Comparison of ENCODE assay signal across 12 mouse cellular contexts in the genomic region with DNA sequence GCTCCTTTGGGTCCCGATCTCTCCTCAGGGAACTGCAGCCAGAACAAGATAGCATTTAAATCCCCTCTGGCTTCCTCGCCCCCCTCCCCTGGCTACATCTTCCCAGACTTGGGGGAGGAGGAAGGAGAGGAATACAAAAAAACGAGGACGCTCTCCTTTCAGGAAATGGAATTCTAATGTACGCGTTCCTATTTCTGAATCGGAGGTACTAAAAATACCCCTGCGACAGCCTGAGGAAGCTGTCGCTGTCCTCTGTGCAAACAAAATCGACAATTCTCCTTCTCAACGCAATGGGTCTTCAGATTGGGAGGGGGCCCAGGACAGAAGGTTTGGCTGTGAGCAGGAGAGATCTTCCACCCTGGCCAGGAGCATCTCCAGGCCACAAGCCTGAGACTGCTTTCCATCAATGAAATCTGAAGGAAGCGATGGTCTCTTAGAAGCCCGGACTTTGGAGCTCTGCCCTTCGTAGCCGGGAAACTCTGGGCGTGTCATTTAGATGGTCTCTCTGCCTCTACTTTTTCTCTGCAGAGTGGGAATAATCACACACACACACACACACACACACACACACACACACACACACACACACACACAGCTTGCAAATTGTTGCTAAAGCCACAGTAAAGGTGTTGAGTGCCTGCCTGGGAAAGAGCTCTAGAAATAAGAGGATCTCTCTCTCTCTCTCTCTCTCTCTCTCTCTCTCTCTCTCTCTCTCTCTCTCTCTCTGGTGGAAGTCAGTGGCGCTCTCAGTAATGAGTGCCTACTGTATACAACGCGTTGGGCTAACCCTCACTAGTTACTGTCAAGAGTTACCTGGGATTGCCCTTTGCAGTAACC. TPM values are rescaled to one million over a fixed set of nuclear protein-coding genes. Genes with fewer than 3 reads are reported as not detected.
DNase-seq lines count a peak whose midpoint lies in the region; ATAC-seq lines count a peak whose summit lies in the region.
"Had no signal": no experiment of that assay in that cellular context is flagged by ENCODE, and none has a peak within 500 bp of the region (broad histone marks: within the 10 kb centered on the region; RNA-seq: fewer than 3 reads in every experiment).

No protein-coding gene starts in this region.

- peak; percentile 10 to 33 for DNase-seq in cerebellum, postnatal 10 days
- DNase-seq in cerebellum, postnatal 36 days: no peak
- DNase-seq in kidney, postnatal 25 days: no peak
- peak; percentile 60 for DNase-seq in brain, adult 2 months (ENCODE audit: low read depth, low spot score)
- DNase-seq in urinary bladder, postnatal 36 days (ENCODE audit: low spot score in 2 of 2): no peak
- no peak for DNase-seq in ovary, postnatal 10 days (ENCODE audit: low spot score)
- DNase-seq: kidney, adult 8-10 months; left cerebral cortex, postnatal 4 days; lung, postnatal 4 days had no signal

- no peak overlapping the region for H3K4me2 ChIP-seq in kidney, embryonic 14.5 days (replicated peaks; ENCODE audit: low read depth, low read length)
- H3K4me2 ChIP-seq in intestine, embryonic 16.5 days (ENCODE audit: low read depth, low read length): no peak overlapping the region

- H3K9me3 ChIP-seq in kidney, embryonic 14.5 days (ENCODE audit: control insufficient read depth, low read length): no peaks in the 10 kb centered on the region
- H3K9me3 ChIP-seq in intestine, embryonic 16.5 days (ENCODE audit: control insufficient read depth, low read length): no peaks in the 10 kb centered on the region
- H3K9me3 ChIP-seq: stomach, embryonic 15.5 days had no signal

- H3K36me3 ChIP-seq in kidney, embryonic 14.5 days (ENCODE audit: control insufficient read depth, insufficient read depth, low read length): no peaks in the 10 kb centered on the region
- no peaks in the 10 kb centered on the region for H3K36me3 ChIP-seq in intestine, embryonic 16.5 days (ENCODE audit: control insufficient read depth, insufficient read depth, low read length)
- H3K36me3 ChIP-seq: stomach, embryonic 15.5 days had no signal

- H3K4me3 ChIP-seq in kidney, embryonic 14.5 days (ENCODE audit: low read length): 0 out of 2 replicates have a peak overlapping the region, but pooled peaks have one; percentile 2
- H3K4me3 ChIP-seq in intestine, embryonic 16.5 days (ENCODE audit: low read length): peak overlapping the region; percentile 11; the same call in 1 of the 2 replicates

- no peak overlapping the region for H3K9ac ChIP-seq in kidney, embryonic 14.5 days (ENCODE audit: low read depth, low read length)
- H3K9ac ChIP-seq in intestine, embryonic 16.5 days (ENCODE audit: low read depth, low read length): no peak overlapping the region
- H3K9ac ChIP-seq: stomach, embryonic 15.5 days had no signal

- peaks cover 10% of the 10 kb centered on the region for H3K4me1 ChIP-seq in kidney, embryonic 14.5 days (ENCODE audit: control insufficient read depth, insufficient read depth, low read length)
- peaks cover 3% of the 10 kb centered on the region; the same call in 1 of the 2 replicates for H3K4me1 ChIP-seq in intestine, embryonic 16.5 days (ENCODE audit: control insufficient read depth, insufficient read depth, low read length)

- WGBS in kidney, embryonic 14.5 days: under 1% methylated on average over 19 of the region's 19 CpGs
- under 1% methylated on average over 19 of the region's 19 CpGs for WGBS in intestine, embryonic 16.5 days

- peaks cover 94% of the 10 kb centered on the region for H3K27me3 ChIP-seq in kidney, embryonic 14.5 days (ENCODE audit: control insufficient read depth, insufficient read depth, low read length)
- H3K27me3 ChIP-seq in intestine, embryonic 16.5 days (replicated peaks; ENCODE audit: control insufficient read depth, insufficient read depth, low read length): peaks cover 87% of the 10 kb centered on the region

- ATAC-seq in kidney, embryonic 14.5 days (ENCODE audit: low FRiP score, low TSS enrichment): no peak
- ATAC-seq in intestine, embryonic 16.5 days: no peak

- H3K27ac ChIP-seq in kidney, embryonic 14.5 days (ENCODE audit: low read depth, low read length): no peak overlapping the region
- no peak overlapping the region for H3K27ac ChIP-seq in intestine, embryonic 16.5 days (ENCODE audit: low read length)
- H3K27ac ChIP-seq: stomach, embryonic 15.5 days had no signal

RNA-seq across cellular contexts. Expression of a gene that starts 7.5 kb away (rescaled TPM):
- not detected in 2 replicates for polyA plus RNA-seq in kidney, embryonic 14.5 days (2014; fragmentation: Nextera tagmentation; extraction: Ambion mirVana)
- not detected in 2 replicates for polyA plus RNA-seq in intestine, embryonic 16.5 days (2015; fragmentation: Nextera tagmentation; extraction: Ambion mirVana)
- polyA plus RNA-seq: stomach, embryonic 15.5 days had no signal

RNA-seq across cellular contexts. Expression of a gene that starts 56.5 kb away (rescaled TPM):
- 41.6 and 47.4 TPM in 2 replicates for polyA plus RNA-seq in kidney, embryonic 14.5 days (2014; fragmentation: Nextera tagmentation; extraction: Ambion mirVana)
- polyA plus RNA-seq in intestine, embryonic 16.5 days (2015; fragmentation: Nextera tagmentation; extraction: Ambion mirVana): 46.1 and 53.1 TPM in 2 replicates

RNA-seq across cellular contexts. Expression of a gene that starts 56.7 kb away (rescaled TPM):
- 0.21 TPM in 1 of 2 replicates, not detected in the other for polyA plus RNA-seq in kidney, embryonic 14.5 days (2014; fragmentation: Nextera tagmentation; extraction: Ambion mirVana)
- polyA plus RNA-seq in intestine, embryonic 16.5 days (2015; fragmentation: Nextera tagmentation; extraction: Ambion mirVana): 0.21 and 0.24 TPM in 2 replicates

Comparison
In these comparisons a context has a peak if more than half of its experiments do, and no peak if none do; other contexts are left out.
1. DNase-seq: peak in cerebellum, postnatal 10 days (2 of 2) and brain, adult 2 months (single experiment); none in cerebellum, postnatal 36 days (0 of 2), kidney, postnatal 25 days (0 of 2), urinary bladder, postnatal 36 days (0 of 2) and ovary, postnatal 10 days (single experiment).